Mouse (Mus musculus) erythroid progenitor cell, adult 5-6 weeks (primary cell): ENCODE measurements around the gene Abhd17b. TPM values are rescaled to one million over a fixed set of nuclear protein-coding genes. Genes with fewer than 3 reads are reported as not detected.
"Not testable (repeated sequence)": the region's sequence is repeated elsewhere in the genome, so short reads cannot be mapped to it uniquely, and the experiment has no call there.

Experiments used
- ATAC-seq: replicated peaks from 2 replicates; pipeline ENCODE4 v1.8.0; 2016; ENCODE audit warnings: moderate number of reproducible peaks, mild to moderate bottlenecking, moderate TSS enrichment, inconsistent platforms; ENCODE audit not compliant: poor library complexity, low FRiP score, severe bottlenecking
- total RNA-seq, 2 experiments: library from RNA; stranded (forward) in 1 of 2; stranded (reverse) in 1 of 2; fragments of 150-400 nt in 1 of 2; fragments of 186-747, 209-891 nt in 1 of 2; gene quantifications; 2 replicates each; pipeline versions ENCODE4 v1.2.3 to v1.2.4; 2015 to 2017; ENCODE audit warnings: low replicate concordance in 2 of 2

The Abhd17b gene
- 14.8 and 28.9 TPM in 2 replicates for total RNA-seq (2015; ENCODE audit: low replicate concordance)
- 7.2 and 10.0 TPM in 2 replicates for total RNA-seq (2017; ENCODE audit: low replicate concordance)

GRCm38 (mm10) chr19:21653172-21653981 lies at the start of gene Abhd17b:
TSS of gene Abhd17b (plus strand) at chr19:21653185.
- ATAC-seq: no peak

GRCm38 (mm10) chr19:21603836-21604235 lies 49.1 kb upstream of the Abhd17b start:
- ATAC-seq: no peak

DNA sequence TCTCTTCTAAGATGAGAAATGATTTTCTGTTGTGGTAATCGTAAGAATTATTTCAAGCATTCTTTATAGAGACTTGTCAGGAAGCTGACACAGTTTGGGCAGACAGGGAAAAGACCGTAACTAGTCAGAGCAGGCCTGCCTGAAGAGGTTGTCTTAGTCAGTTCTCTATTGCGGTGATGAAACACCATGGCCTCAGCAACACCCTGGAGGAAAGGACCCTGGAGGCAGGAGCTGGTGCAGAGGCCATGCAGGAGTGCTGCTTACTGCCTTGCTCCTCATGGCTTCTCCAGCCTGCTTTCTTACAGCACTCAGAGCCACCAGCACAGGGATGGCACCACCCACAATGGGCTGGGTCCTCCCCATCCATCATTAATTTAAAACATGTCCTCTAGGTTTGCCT lies 47.7 kb upstream of the Abhd17b start:
- ATAC-seq: no peak

DNA sequence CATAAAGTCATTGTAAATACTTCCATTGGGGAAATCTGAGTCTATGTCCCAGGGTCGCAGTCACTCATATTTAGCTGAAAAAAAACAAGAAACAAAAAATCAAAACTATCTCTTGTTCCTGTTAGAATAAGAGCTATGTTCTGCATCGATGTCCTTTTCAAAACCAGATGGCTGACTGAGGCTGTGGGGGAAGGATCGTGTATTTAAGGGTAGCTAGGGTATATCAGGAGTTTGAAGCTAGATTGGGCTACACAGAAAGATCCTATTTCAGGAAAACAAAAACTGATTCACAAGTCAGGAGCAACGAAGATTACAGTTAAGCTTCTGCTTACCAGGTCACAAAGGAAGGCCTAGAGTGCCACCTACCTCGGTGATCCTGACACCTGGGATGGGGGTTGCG lies 42.7 kb upstream of the Abhd17b start:
- ATAC-seq: no peak

DNA sequence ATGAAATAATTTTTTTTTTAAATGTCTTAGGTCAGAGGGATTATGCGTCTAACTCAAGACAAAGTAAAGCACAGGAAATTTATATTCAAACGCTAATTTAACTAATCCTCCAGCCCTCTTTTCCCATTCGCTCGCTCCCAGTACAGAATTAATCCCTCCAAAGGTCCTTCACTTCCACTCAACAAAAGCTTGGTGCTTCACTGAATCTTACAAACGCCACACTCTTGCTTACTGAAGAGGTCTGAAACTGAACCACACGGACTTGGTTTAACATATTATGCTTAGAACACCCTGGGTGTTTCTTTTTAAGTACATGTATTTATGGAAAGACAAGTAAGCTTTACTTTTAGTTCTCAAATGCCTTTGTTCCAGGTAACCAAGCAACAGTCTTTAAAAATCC lies 41.7 kb upstream of the Abhd17b start:
- no peak for ATAC-seq

- no peak for ATAC-seq
These were observed 41.0 kb upstream of the Abhd17b start for GRCm38 (mm10) chr19:21611725-21612575.

- ATAC-seq: no peak
These were observed 37.2 kb upstream of the Abhd17b start for GRCm38 (mm10) chr19:21615801-21616200.

- no peak for ATAC-seq
These were observed 29.4 kb upstream of the Abhd17b start for GRCm38 (mm10) chr19:21623410-21624147.

DNA sequence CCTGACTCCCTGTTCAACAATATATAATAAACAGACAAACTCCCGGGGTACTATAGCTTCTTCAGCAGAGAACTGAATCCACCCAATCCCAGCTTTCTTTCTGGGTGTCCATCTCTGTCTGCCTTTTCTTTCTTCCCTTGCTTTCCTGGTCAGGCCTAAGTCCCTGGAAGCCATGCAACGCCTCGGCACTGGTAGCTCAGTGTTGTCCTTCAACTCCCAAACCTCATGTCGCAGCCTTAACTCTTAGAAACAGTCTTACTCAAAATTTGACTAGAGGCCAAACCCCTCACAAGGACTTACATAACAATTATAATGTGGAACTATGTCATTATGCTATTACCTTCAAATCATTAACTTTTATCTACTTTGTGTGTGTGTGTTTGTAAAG lies 28.8 kb upstream of the Abhd17b start:
- ATAC-seq: no peak

GRCm38 (mm10) chr19:21626271-21626988 lies 26.6 kb upstream of the Abhd17b start:
- no peak for ATAC-seq

DNA sequence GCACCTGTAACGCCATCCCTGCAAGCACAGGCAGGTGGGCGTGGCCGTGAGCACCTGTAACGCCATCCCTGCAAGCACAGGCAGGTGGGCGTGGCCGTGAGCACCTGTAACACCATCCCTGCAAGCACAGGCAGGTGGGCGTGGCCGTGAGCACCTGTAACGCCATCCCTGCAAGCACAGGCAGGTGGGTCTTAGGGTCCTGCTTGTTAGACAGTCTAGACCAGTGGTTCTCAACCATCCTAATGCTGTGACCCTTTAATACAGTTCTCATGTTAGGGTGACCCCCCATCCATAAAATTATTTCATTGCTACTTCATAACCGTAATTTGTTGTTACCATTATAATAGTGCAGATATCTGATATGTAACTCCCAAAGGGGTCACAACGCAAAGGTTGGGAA lies 24.5 kb upstream of the Abhd17b start:
- ATAC-seq: not testable (repeated sequence)

DNA sequence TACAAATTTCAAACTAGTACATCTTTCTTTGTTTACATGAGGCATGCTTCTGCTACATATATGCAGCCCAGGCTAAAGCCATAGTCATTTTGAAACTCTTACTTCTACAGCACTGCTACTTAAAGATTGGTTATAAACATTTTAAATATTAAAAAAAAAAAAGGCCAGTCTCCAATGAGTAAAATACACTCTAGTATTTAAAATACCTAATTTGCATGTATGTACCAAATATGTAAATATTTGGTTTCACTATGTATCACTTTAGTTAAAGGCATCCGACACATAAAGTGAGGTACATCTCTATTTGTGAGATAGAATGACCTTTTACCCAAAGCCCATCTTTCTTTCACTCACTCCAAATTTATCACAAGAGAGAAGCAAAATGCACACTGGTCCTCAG lies 24.0 kb upstream of the Abhd17b start:
- no peak for ATAC-seq

- no peak for ATAC-seq
These were observed 23.5 kb upstream of the Abhd17b start for GRCm38 (mm10) chr19:21629501-21629900.

- ATAC-seq: no peak
These were observed 22.2 kb upstream of the Abhd17b start for GRCm38 (mm10) chr19:21630656-21631331.

- ATAC-seq: no peak
These were observed 17.6 kb upstream of the Abhd17b start for GRCm38 (mm10) chr19:21635406-21635805.

DNA sequence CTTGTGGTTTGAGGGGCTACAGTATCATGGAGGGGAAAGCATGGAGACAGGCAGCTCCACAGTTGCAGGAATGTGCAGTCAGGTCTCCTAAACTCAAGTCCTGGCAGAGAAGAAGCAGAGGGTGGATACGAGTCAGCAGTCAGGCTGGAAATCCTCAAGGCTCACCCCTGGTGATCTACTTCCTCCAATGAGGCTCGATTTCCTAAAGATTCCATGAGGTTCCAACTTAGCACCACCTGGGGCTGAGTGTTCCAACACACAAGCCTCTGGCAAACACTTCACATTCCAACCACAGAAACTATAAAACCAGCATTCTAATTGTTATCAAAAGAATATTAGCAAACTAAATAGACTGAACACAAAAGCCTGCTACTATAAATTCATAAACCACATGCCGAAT lies 16.1 kb upstream of the Abhd17b start:
- ATAC-seq: no peak

- no peak for ATAC-seq
These were observed 15.3 kb upstream of the Abhd17b start for GRCm38 (mm10) chr19:21637672-21638071.

DNA sequence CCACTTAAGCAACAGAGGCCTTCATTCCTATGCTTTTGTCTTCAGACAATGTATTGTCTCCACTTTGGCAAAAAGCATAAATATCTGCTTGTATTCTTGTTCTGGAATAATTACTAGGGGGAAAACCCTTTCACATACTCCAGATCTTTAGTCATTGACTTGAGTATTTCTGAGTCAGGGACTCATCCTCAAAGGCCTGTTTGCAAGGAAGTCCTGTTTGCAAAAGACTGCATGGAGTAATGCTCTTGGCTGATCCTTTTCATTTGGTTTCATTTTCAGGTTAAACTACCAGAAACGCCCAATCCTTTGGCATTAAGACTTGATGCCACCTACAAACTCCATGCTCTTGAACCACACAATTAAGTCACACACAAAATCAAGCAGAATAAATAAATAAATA lies 9.1 kb upstream of the Abhd17b start:
- no peak for ATAC-seq

DNA sequence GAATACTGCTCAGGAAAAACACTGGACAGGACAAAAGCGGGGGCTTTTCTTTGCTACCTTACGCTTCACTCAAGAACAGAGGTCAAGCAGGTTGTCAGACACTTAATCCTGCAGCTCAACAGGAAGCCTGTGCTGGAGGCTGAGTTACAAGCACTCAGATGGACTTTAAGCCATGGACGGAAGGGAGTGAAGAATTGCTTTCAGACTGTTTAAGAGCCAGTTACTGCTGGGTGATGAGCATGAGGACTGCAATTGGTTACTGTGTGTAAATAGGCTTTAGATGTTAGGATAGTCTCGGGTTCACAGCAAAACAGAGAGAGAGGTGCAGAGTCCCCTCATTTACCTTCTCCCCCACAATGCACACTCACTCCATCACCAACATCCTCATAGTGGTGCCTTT lies 7.7 kb upstream of the Abhd17b start:
- no peak for ATAC-seq
